Mouse (Mus musculus) heart, adult 2 months (tissue): ENCODE results near the gene Ccdc13.

Source experiments
- CTCF ChIP-seq: fragments of 200-600 bp; IDR thresholded peaks from 2 replicates; pipeline ENCODE4 v1.8.1; 2022; ENCODE audit warnings: antibody characterized with exemption, mild to moderate bottlenecking, moderate library complexity
- EP300 ChIP-seq: fragments of 200-500 bp; IDR thresholded peaks from 2 replicates; pipeline ENCODE4 v1.6.1; 2011; ENCODE audit warnings: low read depth, low read length, control low read depth; ENCODE audit not compliant: insufficient read depth
- POLR2A ChIP-seq: fragments of 200-500 bp; IDR thresholded peaks from 2 replicates; pipeline ENCODE4 v1.6.1; 2011; ENCODE audit warnings: mild to moderate bottlenecking, low read depth, low read length, control low read depth; ENCODE audit not compliant: insufficient read depth

GRCm38 (mm10) chr9:121760271-121761090 lies 78.8 kb downstream of the Ccdc13 start:
- no peak for TF ChIP-seq CTCF
- TF ChIP-seq EP300: no peak
- no peak for TF ChIP-seq POLR2A
